Mouse (Mus musculus): Measurements from ENCODE around the gene Begain.

DNA sequence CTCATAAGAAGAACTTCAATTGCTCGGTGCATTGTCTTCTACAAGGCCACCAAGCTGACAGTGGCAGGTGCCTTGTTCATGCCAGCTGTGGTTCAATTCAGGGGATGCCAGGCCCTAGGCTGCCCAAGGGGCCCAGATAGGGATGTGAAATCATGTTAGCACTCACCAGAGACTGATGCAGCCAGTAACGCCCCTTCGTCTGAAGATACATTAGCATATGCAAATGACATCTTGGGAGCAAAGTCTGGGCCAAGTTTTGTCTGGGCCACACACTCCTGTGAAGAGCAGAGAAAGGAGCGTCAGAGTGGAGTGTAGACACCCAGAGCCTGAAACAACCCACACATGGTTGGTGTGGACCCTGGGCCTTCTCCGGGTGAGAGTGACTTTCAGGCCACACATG, 17.0 kb upstream of the Begain start:
- TF ChIP-seq CTCF (IDR thresholded peaks at IDR 0.05; ENCODE audit: extremely low read depth, insufficient read depth, insufficient read length, insufficient replicate concordance) = no peak
- TF ChIP-seq POLR2A (IDR thresholded peaks at IDR 0.05; ENCODE audit: low read depth, low read length) = no peak
